Mouse (Mus musculus): Measurements from ENCODE around the gene Tmem106a. TPM values are rescaled to one million over a fixed set of nuclear protein-coding genes. Genes with fewer than 3 reads are reported as not detected.
"Not testable (repeated sequence)": the region's sequence is repeated elsewhere in the genome, so short reads cannot be mapped to it uniquely, and the experiment has no call there.

Tmem106a gene
- polyA plus RNA-seq, 1 experiment, result 15.6 TPM

- TF ChIP-seq POLR2A (IDR thresholded peaks at IDR 0.05; ENCODE audit: low read depth, low read length) (no peak), CTCF (IDR thresholded peaks at IDR 0.05; ENCODE audit: borderline replicate concordance, insufficient read depth, low read length) (no peak)
- H3K4me3 ChIP-seq (ENCODE audit: insufficient read depth, low read length), result no peak overlapping the region
- no peak overlapping the region for H3K27ac ChIP-seq (ENCODE audit: insufficient read depth, low read length)
- no peaks in the 10 kb centered on the region for H3K4me1 ChIP-seq (ENCODE audit: control insufficient read depth, insufficient read depth, low read length)
Observed at GRCm38 (mm10) chr11:101556954-101557353, 25.1 kb upstream of the Tmem106a start.

DNA sequence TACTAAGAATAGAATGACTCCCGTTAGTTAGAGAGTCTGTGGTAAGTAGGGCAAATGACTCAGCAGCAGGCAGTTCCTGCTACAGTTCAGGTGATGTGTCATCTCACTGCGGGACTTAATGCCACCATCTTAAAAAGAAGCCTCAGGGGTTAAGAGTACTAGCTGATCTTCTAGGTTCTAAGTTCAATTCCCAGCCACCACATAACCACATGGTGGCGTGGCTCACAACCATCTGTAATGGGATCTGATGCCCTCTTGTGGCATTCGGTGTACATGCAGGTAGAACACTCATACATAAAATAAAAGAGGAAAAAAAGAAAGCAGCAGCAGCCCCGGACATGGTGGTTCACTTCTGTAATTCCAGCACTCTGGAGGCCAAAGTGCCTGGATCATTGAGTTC is 19.7 kb upstream of the Tmem106a start:
- Histone ChIP-seq H3K4me1 (ENCODE audit: control insufficient read depth, insufficient read depth, low read length) (no peaks in the 10 kb centered on the region), H3K4me3 (ENCODE audit: insufficient read depth, low read length) (no peak overlapping the region), H3K27ac (ENCODE audit: insufficient read depth, low read length) (no peak overlapping the region)
- no peak for TF ChIP-seq POLR2A (IDR thresholded peaks at IDR 0.05; ENCODE audit: low read depth, low read length)
- TF ChIP-seq CTCF (IDR thresholded peaks at IDR 0.05; ENCODE audit: borderline replicate concordance, insufficient read depth, low read length), result peak; percentile 72; the same call in 1 of the 2 replicates

- Histone ChIP-seq H3K27ac (ENCODE audit: insufficient read depth, low read length) (no peak overlapping the region), H3K4me1 (ENCODE audit: control insufficient read depth, insufficient read depth, low read length) (no peaks in the 10 kb centered on the region), H3K4me3 (ENCODE audit: insufficient read depth, low read length) (no peak overlapping the region)
- TF ChIP-seq CTCF (IDR thresholded peaks at IDR 0.05; ENCODE audit: borderline replicate concordance, insufficient read depth, low read length), result no peak
- TF ChIP-seq POLR2A (IDR thresholded peaks at IDR 0.05; ENCODE audit: low read depth, low read length), result no peak
Observed at GRCm38 (mm10) chr11:101568421-101568820, 13.6 kb upstream of the Tmem106a start.

- no peak for TF ChIP-seq CTCF (IDR thresholded peaks at IDR 0.05; ENCODE audit: borderline replicate concordance, insufficient read depth, low read length)
- TF ChIP-seq POLR2A (IDR thresholded peaks at IDR 0.05; ENCODE audit: low read depth, low read length), result no peak
- no peak overlapping the region for H3K27ac ChIP-seq (ENCODE audit: insufficient read depth, low read length)
- no peaks in the 10 kb centered on the region for H3K4me1 ChIP-seq (ENCODE audit: control insufficient read depth, insufficient read depth, low read length)
- no peak overlapping the region for H3K4me3 ChIP-seq (ENCODE audit: insufficient read depth, low read length)
Observed at GRCm38 (mm10) chr11:101576116-101576515, 5.9 kb upstream of the Tmem106a start.

DNA sequence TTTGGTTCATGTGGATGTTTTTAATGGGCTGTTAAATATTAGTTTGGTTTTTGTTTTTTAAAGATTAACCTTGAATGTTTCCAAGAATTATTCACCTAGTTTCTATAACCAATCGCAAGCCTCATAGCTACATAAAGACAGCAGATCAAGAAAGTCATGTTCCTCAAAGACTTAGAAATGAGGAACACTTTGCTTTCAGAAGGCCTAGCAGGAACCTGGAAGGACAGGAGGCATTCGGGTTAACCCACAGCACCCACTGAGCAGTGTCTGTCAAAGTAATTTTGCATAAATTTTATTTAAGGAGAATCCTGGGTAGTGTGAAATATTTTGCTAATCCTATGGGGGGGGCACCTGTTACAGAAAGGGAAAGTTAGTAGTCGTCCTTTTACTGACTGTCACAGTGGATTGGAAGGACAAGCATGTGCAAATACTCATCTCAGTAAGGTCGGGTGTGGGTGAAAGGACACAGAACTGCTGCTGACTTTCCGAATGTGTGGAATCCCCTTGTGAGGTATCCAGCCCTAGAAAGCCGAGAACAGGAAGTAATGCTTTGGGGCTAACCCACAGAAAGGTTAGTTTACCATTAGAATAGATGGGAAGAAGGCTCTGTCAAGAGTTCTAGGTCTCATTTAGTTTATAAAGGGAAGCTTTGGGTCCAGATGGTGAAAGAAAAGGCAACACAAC is 819 bp upstream of the Tmem106a start:
- TF ChIP-seq POLR2A (IDR thresholded peaks at IDR 0.05; ENCODE audit: low read depth, low read length) (no peak), CTCF (IDR thresholded peaks at IDR 0.05; ENCODE audit: borderline replicate concordance, insufficient read depth, low read length) (no peak)
- H3K27ac ChIP-seq (ENCODE audit: insufficient read depth, low read length), result no peak overlapping the region
- H3K4me1 ChIP-seq (ENCODE audit: control insufficient read depth, insufficient read depth, low read length), result no peaks in the 10 kb centered on the region
- no peak overlapping the region for H3K4me3 ChIP-seq (ENCODE audit: insufficient read depth, low read length)

DNA sequence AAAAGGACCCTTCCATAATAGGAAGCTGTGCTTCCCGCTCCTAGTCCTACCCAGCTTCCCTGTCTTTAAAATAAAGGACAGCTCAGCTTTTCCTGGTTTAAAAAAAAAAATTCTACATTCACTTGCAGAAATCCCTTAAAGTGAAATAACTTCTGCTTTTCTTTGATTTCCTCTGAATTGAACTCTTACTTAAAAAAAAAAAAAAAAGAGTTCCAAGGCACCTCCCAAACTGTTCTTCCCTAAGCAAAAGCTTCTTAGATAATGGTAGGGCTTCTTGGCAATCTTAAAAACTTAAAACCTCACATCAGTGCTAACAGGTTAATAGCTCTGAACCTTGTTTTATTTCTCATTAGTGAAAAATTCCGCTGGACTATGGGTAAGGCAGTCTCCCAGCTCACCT is 1.2 kb downstream of the Tmem106a start:
- Histone ChIP-seq H3K27ac (ENCODE audit: insufficient read depth, low read length) (no peak overlapping the region), H3K4me1 (ENCODE audit: control insufficient read depth, insufficient read depth, low read length) (0 out of 2 replicates have a peak, but pooled peaks cover 3% of the 10 kb centered on the region), H3K4me3 (ENCODE audit: insufficient read depth, low read length) (no peak overlapping the region)
- TF ChIP-seq POLR2A (IDR thresholded peaks at IDR 0.05; ENCODE audit: low read depth, low read length) (no peak), CTCF (IDR thresholded peaks at IDR 0.05; ENCODE audit: borderline replicate concordance, insufficient read depth, low read length) (no peak)

DNA sequence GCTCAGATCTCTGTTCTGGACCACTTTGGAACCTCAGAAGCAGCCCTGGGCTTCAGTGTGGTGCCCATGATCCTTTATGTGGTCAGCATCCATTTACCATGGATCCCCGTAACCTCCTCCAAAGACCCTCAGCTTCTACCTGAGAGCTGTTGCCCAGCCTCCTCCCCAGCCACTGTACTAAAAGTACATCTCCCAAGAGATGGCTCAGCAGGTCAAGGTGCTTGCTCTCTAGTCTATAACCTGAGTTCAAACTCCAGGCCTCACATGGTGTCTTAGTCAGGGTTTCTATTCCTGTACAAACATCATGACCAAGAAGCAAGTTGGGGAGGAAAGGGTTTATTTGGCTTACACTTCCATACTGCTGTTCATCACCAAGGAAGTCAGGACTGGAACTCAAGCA is 3.0 kb downstream of the Tmem106a start:
- H3K4me3 ChIP-seq (ENCODE audit: insufficient read depth, low read length); H3K4me1 ChIP-seq (ENCODE audit: control insufficient read depth, insufficient read depth, low read length); H3K27ac ChIP-seq (ENCODE audit: insufficient read depth, low read length): not testable (repeated sequence)

GRCm38 (mm10) chr11:101585805-101586204 is 3.8 kb downstream of the Tmem106a start:
- Histone ChIP-seq H3K27ac (ENCODE audit: insufficient read depth, low read length) (no peak overlapping the region), H3K4me3 (ENCODE audit: insufficient read depth, low read length) (no peak overlapping the region)
- TF ChIP-seq CTCF (IDR thresholded peaks at IDR 0.05; ENCODE audit: borderline replicate concordance, insufficient read depth, low read length) (no peak), POLR2A (IDR thresholded peaks at IDR 0.05; ENCODE audit: low read depth, low read length) (no peak)

GRCm38 (mm10) chr11:101587676-101588075 is 5.6 kb downstream of the Tmem106a start:
- no peak overlapping the region for H3K4me3 ChIP-seq (ENCODE audit: insufficient read depth, low read length)
- H3K27ac ChIP-seq (ENCODE audit: insufficient read depth, low read length), result no peak overlapping the region
- 0 out of 2 replicates have a peak, but pooled peaks cover 3% of the 10 kb centered on the region for H3K4me1 ChIP-seq (ENCODE audit: control insufficient read depth, insufficient read depth, low read length)
- TF ChIP-seq POLR2A (IDR thresholded peaks at IDR 0.05; ENCODE audit: low read depth, low read length), result no peak
- TF ChIP-seq CTCF (IDR thresholded peaks at IDR 0.05; ENCODE audit: borderline replicate concordance, insufficient read depth, low read length), result no peak

More at GRCm38 (mm10) chr11:101585805-101586204, 3.8 kb downstream of the Tmem106a start:
- H3K4me1 ChIP-seq (ENCODE audit: control insufficient read depth, insufficient read depth, low read length), result 0 out of 2 replicates have a peak, but pooled peaks cover 3% of the 10 kb centered on the region

DNA sequence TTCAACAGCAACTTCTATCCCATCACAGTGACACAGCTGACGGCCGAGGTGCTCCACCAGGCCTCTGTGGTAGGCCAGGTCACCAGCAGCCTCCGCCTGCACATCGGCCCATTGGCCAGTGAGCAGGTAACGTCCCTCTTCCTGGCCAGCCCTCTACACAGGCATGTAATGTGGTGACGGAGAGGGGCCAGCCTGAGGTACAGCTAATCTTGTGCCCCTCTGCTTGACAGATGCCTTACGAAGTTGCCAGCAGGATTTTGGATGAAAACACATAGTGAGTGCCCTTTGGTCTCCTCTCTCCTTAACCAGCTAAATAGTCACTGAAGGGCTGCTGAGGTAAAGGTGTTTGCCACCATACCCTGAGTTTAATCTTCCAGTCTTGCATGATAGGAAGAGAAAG is 6.8 kb downstream of the Tmem106a start:
- no peak for TF ChIP-seq POLR2A (IDR thresholded peaks at IDR 0.05; ENCODE audit: low read depth, low read length)
- no peak for TF ChIP-seq CTCF (IDR thresholded peaks at IDR 0.05; ENCODE audit: borderline replicate concordance, insufficient read depth, low read length)
- Histone ChIP-seq H3K27ac (ENCODE audit: insufficient read depth, low read length) (no peak overlapping the region), H3K4me3 (ENCODE audit: insufficient read depth, low read length) (no peak overlapping the region), H3K4me1 (ENCODE audit: control insufficient read depth, insufficient read depth, low read length) (0 out of 2 replicates have a peak, but pooled peaks cover 3% of the 10 kb centered on the region)

Data from embryonic fibroblast, embryonic 13.5 days (primary cell).